Mouse (Mus musculus) retina, adult 2 months (tissue): Measurements from ENCODE around the gene Kcna10.

ENCODE experiments used
- DNase-seq: peaks from one replicate; pipeline ENCODE4 v3.0.0-alpha.2; 2012; ENCODE audit warnings: low read depth, low spot score

Kcna10 gene

DNA sequence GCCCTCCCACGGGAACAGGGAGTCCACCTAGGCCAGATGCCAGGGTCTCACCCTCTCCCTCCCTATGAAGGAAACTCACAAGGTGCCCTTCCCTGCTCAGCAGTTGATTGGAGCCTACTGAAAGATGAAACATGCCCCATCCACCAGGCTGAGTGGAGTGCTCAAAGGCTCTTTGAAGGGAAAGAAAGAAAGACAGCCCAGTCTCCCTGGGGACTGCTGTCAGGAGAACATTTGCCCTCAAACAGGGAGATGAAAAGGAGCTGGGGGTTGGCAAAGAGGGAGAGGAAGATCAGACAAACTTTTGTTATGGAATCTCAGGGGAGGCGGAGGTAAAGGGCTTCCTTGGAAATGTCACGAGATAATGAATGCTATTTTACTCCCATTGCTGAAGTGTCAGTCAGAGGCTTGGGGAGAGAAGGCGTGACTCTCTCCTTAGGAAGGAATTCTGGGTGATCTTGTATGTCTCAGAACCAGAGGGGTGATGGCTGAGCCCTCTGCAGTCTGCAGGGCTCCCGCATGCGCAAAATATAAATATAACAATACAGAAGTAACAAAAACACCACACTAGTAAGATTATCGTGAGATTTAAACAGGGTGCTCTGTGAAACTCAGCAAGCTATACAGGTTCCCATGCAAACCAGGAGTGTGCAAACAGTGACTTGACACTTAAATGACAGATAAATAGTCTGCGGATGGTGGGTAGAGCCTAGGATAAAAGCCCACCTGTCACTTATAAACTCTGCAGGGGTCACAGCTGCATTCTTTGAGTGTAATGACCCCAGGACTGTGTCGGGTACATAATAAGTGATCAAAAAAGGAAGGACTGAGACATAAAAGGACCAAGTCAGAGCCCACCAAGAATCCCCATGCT, 18.7 kb downstream of the Kcna10 start:
- DNase-seq = no peak

DNA sequence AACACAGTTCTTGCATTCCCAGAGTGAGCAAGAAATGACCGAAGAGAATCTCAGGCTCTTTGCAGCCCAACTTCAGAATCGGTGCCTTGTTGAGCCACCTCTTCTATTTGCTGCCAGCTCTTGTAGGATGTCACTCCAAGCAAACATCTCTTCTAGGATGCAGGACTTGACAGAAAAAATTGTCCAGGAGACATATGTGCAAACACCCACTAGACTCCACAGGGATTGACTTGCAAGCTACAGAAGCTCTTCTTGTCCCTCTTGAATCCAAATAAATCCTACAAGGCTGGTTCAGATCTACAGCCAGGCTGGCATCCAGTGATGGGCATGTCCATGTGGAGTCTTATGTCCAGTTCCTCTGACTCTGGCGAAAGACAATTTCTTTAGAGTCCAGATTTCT, 21.6 kb downstream of the Kcna10 start:
- DNase-seq = no peak

DNA sequence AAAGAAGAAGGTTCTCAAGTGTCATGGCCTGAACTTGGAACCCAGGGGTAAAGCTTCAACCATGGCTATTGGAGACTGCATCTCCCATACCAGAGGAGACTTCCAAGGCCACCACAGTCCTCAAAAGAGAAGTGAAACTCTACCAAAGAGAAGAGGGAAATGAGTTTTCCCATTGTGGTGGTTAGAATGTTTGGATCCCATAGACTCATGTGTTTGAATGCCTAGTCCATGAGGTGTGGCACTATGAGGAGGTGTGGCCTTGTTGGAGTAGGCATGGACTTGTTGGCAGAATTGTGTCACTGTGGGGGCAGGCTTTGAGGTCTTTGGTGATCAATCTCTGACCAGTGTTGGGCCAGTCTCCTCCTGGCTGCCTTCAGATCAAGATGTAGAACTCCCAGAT, 22.3 kb downstream of the Kcna10 start:
- no peak for DNase-seq

GRCm38 (mm10) chr3:107205994-107206393, 23.1 kb downstream of the Kcna10 start:
- DNase-seq = peak; percentile 37

DNA sequence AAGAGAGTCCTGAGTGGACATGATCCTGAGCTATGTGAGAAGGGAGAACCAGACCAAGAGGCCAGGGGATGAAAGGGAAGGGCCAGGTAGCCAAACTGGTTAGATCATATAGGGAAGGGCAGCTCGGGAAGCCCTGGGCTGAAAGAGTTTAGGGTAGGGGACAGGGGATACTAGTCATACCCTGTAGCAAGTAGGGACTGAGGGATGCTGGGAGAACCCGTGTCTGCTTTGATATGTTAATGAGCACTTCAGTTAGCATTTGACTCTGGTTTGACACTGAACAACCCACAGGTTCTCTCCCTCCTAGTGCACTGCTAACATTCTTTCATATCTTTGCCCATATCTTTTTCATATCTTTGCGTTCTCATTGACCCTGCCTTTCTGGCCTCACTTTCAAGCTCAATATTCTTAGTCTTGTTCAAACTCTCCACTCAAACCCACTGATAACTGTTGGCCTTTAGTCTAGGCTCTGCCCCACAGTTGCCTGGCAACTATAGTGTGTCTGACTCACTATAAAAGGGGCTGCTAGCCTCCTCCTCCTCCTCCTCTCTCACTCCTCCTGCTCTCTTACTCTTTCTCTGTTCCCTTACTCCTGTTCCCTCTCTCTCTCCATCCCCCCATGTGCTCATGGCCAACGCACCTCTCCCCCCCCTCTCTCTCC, 23.8 kb downstream of the Kcna10 start:
- DNase-seq = no peak

- no peak for DNase-seq
Observed at GRCm38 (mm10) chr3:107207625-107208253, 24.9 kb downstream of the Kcna10 start.

DNA sequence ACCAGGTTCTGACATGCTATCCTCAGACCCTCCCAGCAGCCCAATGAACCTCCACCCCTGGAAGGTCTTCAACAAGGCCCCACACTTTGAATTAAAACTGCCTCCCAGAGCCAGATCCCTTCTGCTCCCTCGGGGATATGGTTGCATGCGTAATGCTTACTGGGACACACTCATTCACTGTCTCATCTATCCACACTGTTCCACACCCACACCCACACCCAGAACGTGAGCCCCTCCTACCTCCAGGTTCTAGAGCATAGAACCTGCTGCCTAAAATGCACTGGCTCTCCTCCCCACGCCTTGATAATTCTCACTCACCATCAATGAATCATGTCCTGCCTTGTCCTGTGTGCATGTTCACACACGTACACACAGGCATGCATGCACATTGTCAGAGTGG, 31.8 kb downstream of the Kcna10 start:
- DNase-seq = no peak

DNA sequence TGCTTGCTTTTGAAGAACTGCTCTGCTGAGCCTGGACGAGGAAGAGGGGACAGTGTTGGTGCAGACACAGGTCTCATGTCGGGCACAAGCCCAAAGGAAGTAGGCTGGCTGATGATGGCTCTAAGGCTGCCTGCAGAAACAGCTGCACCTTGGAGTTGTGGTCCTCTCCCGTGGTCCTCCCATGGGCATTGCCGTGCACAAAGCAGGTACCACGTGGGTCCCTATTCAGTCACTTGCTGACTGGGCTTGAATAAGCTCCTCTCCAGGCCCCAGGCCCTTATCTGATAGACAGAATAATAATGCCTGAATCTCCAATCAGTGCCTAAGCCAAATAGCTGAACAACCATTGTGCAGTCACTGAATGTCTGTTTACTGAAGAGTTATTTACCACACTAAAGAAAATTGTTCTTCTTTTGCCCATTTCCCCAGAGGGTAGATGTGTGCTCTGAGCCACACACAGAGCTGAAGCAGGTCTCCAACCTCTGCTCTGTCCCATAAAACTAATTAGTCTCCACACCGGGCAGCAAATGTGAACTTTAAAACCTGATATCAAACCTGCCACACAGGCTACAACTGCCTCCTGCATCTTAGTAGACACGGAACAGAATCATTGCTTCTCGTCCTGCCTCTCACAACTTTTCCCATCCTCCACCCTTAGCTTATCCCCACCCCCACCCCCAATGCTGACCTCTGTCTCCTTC, 33.7 kb downstream of the Kcna10 start:
- DNase-seq = no peak

DNA sequence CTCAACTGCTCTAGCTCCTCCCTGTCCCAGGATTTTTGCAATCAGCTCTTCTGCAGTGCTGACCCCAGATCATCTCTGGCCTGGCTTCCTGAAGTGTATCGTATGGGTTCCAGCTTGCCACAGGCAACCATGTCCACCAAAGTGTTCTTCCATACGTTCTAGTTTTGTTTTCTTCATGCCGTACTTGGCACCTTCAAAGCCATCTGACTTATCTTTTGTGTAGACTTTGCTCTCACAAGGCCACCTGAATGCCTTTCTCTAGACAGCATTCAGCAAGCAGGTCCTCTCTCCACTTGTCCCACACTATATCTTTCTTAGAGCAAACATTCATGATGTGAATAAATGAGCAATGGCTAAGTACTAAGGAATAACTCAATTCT, 34.2 kb downstream of the Kcna10 start:
- DNase-seq = no peak

GRCm38 (mm10) chr3:107218572-107218971, 35.7 kb downstream of the Kcna10 start:
- no peak for DNase-seq

DNA sequence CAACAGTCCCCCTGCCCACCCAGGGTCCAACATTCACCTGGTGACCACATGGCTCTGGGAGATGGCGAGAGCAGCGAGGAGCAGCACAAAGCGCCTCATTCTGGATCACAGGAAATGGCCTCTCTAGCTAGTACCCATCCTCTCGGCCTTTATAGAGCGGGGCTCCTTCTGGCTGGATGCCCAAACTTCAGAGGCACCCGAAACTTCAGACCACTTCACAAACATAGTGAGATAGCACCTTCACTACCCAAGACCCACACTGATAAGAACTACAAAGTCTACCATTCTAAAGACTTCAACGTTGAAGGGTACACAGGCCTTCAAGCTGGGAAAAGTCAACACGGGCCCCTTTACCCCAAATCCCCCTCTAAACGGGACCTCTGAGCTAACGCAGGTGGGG, 38.8 kb downstream of the Kcna10 start, which contains the start of gene Cym:
Gene Cym, minus strand, starts transcription at position 125 of the 400 bp plus-strand sequence.
- DNase-seq = no peak

DNA sequence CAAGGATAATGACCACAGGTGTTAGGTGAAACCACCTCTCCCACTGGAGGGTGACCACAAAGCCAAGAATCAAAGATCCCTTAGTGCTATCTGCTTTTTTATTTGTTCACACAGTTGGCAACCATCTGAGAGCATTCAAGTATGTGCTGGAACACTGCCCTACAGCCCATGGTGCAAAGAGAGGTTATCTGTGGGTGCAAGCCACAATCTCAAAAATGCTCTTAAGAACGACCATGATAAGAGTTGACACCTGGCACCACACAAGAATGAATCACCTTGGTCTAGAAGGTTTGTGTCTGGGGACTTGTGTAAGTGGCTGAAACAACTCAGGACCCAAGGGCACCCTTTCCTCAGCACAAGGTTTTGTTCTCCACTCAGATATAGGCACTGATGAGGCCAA, 40.4 kb downstream of the Kcna10 start:
- no peak for DNase-seq

- no peak for DNase-seq
Observed at GRCm38 (mm10) chr3:107225820-107226219, 43.0 kb downstream of the Kcna10 start.

DNA sequence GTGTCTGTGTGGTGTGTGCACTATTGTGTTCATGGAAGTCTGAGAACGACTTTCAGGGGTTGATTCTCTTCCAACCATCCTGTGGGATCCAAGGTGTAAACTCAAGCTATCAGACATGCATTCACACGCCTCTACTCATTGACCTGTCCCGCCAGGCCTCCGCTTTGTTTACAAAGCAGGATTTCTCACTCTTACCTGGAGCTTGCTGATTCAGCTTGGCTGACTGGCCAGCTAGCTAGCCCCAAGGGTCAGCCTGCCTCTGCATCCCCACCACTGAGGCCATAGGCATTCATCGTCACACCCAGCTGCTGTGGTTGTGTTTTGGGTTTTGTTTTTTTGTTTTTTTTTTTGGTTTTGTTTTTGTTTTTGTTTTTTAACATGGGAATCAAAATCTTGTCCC, 46.4 kb downstream of the Kcna10 start:
- no peak for DNase-seq

DNA sequence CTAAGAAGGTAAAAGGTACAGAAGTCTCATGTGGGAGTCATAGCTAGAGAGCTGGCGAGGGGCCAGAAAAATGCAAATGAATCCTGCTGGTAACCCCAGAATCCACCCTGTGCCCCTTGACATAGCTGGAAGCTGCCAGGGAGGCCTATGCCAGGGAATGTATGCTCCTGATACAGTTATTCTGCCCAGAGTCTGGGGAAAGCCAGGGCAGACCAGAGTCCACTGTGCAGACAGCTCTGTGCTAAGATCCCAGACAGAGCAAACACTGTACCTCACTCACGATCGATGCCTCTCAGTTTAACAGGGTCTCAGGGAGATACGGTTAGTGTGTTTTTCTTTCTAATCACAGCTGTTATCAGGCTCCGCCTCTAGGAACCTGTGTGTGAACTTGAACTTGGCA, 47.0 kb downstream of the Kcna10 start:
- no peak for DNase-seq

DNA sequence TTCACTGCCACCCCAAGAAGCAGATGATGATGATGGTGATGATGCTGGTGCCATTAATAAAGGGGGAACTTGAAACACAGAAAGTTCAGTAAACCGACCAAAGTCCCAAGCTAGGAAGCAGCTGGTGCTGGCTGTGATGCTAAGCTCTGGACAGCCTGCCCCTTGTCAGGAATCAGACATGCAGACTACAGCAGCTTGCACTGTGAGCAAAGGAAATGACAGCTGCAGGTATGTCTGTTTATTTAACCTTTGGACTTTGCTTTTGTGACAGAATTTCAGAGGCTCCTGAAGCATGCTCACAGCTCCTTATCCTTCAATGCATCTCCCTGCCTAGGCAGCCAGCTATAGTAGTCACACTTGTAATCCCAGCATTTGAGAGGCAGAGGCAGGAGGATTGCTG, 47.7 kb downstream of the Kcna10 start, which contains the start of gene A630076J17Rik:
Gene A630076J17Rik, plus strand, starts transcription at position 88 of the 400 bp plus-strand sequence.
- DNase-seq = no peak

GRCm38 (mm10) chr3:107231202-107231601, 48.3 kb downstream of the Kcna10 start:
- DNase-seq = no peak

GRCm38 (mm10) chr3:107233351-107233813, 50.5 kb downstream of the Kcna10 start:
- peak; percentile 71 for DNase-seq

GRCm38 (mm10) chr3:107233945-107234344, 51.1 kb downstream of the Kcna10 start:
- DNase-seq = no peak

GRCm38 (mm10) chr3:107238051-107238450, 55.2 kb downstream of the Kcna10 start:
- no peak for DNase-seq

DNA sequence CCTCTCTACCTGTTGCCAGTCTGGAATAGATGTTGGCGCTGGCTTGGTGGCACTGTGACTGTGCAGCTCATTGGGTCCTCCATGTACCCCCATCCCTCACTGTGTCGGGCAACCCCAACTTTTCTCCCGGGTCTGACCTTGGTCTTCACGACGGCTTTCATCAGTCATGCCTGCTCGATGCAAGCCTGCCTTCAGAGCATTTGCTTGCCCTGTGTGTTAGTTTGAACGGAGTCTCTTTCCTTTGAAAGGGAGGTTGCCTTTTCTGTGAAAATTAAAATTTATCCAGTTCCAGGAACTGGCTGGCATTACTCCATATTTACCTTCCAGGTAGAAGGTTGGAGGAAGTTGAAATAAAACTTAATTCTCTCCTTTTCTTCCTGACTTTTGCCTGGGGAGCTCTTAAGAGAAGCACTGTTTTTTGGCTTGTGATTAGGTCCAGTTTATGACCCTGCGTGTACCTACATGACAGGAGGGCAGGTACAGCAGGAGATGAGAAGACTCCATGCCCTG, 55.7 kb downstream of the Kcna10 start:
- no peak for DNase-seq

DNA sequence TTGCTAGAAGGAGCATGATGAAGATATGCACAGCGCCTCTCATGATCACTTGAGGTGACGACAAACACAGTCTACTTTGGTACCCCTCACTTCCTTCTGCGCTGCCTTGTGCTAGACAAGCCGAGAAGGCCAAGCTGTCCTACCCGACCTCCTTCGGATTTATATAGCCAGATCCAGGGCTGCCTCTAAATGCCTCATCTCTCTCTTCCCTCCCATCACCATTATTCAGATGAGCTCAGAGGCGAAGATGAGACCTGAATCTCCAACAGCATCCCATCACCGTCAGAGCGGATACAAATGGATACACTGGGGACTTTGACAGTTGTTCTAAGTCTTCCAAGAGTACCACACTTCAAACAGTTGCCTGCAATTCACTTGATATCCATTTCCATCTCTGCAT, 56.8 kb downstream of the Kcna10 start, which contains the start of gene Prok1:
Gene Prok1, minus strand, starts transcription at position 101 of the 400 bp plus-strand sequence.
- no peak for DNase-seq
